Mouse (Mus musculus) ES-CJ7 (cell line): Measurements from ENCODE around the gene Rasgef1b.

Source experiments
- DNase-seq: peaks from one replicate; pipeline ENCODE4 v3.0.0; 2011; ENCODE audit warnings: low read depth, low spot score

Rasgef1b gene

GRCm38 (mm10) chr5:99296348-99296747 lies 432.5 kb downstream of the Rasgef1b start:
- no peak for DNase-seq

DNA sequence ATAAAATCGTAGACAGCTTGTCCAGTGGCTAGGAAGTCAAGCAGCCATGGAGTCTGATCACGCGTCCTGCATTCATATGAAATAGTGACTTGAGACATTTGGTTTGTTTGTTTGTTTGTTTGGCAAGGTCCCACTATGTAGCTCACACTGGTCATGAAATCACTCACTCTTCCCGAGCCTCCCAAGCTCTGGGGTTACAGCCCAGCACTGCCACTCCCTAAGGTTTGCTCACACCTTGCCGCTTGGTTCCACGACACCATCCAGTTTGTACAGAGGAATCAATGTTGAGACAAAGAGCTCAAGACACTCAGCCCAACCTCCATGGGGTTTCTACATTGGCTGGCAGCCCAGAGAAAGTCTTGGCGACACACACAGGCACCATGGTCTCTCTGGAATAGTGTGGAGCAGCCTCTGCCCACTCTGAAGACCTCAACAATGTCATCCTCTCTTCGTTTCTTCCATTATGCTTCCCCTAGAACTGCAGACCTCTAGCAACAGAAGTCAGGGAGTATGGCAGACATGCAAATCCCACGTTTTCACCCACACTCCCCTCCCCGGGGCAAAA lies 436.5 kb downstream of the Rasgef1b start:
- DNase-seq: no peak

DNA sequence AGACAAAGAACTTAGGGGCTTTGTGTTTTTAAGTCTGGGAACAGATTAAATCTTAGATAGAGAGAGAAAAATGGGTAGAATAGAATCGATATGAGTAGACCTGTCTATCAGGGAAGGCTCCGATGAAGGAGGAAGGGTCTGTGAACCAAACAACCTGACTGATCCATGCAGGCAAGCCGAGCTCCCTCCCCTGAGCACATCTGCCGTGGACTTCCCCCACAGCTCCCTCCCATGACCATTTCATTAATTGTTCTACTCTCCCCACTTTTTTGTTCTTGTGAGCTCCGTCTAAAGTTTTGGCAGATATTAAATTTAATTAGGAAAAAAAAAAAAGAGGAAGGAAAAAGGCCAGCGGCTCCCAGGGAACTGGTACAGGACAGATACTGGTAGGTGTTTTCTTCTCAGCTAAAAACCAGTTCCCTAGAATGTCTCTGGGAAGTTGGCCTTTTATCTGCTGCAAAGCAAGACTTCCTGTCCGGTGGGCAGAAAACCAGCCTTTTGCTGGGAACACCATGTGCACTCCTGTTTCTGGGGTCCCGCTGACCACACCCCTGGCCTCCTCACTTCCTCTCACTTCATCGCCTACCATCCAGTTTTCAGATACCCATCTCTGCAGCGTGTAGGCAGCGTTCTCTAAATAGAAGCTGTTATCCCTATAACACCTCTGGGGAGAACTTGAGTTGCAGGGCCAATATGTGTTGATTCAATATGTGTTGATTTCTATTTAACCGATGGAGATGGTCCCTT lies 437.6 kb downstream of the Rasgef1b start:
- no peak for DNase-seq

- peak; percentile 19 for DNase-seq
These were observed 440.6 kb downstream of the Rasgef1b start for GRCm38 (mm10) chr5:99288262-99288661.

- no peak for DNase-seq
These were observed 441.1 kb downstream of the Rasgef1b start for GRCm38 (mm10) chr5:99287647-99288185.

DNA sequence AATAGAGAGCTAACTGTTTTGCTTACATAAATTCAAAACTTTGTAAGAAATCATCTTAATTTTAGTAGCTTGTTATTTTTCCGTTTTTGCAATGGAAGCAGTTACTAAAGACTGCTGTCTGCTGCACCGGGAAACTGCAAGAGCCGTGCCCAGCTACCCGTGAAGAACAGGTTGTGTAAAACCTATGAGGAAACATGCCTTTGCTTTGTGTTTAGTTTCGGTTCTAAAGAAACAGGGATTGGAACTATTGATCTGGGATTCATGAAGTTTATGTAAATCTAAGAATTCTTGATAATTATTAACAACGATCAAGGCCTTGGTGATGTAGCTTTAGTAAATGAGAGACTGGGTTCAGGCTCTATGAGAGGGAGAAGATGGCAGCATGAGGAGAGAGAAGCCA lies 442.3 kb downstream of the Rasgef1b start:
- DNase-seq: no peak

GRCm38 (mm10) chr5:99286024-99286423 lies 442.8 kb downstream of the Rasgef1b start:
- DNase-seq: no peak

DNA sequence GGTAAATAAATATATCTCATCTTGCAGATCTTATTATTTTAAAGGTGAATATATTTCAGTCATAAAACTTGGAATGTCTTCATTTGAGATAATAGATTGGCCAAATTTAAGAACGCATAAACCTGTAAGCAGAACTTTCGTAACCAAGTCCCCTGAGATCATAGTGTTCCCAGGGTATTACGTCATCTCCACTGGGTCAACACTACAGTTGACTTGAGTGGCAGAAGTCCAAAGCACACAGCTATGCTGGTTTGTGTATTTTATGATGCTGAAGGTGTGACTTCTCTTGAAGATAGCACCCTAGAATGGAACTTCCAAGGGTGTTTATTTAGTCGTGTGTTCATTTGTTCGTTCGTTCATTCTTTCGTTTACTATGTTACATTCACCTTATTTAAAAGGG lies 444.5 kb downstream of the Rasgef1b start:
- no peak for DNase-seq

GRCm38 (mm10) chr5:99283636-99284035 lies 445.2 kb downstream of the Rasgef1b start:
- DNase-seq: no peak

GRCm38 (mm10) chr5:99280536-99280935 lies 448.3 kb downstream of the Rasgef1b start:
- no peak for DNase-seq

DNA sequence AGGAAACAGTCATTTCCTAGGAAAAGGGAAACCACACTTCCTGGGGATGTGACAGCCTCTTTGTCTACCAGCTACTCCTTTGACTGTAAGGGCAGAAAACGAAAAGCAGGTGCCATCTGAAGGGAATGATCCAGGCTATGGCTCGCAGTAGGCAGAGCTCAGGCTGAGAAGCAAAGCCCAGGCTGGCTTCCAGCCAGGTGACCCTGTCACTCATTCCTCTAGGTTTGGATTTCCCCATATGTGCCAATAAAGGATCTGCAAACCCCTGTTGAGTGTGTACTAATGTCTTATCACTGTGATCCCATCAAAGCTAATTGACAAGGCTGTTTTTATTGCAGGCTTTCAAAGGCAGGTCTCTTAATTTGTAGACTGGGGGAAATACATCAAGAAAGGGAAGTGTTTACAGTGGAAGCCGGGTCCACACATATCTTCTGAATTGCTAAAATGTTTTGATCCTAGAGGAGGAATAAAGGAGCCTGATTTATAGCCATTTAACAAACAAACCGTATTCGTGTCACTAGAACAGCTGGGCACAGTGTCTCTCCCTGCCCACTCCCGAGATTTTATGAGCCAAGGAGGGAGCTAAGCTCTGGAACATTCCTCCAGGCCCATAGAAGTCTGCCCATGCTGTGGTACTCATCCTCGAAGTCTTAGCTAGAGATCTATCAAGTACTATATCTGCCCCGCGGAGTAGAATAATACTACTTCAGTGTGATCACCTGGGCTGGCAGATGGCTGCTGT lies 449.7 kb downstream of the Rasgef1b start:
- no peak for DNase-seq

DNA sequence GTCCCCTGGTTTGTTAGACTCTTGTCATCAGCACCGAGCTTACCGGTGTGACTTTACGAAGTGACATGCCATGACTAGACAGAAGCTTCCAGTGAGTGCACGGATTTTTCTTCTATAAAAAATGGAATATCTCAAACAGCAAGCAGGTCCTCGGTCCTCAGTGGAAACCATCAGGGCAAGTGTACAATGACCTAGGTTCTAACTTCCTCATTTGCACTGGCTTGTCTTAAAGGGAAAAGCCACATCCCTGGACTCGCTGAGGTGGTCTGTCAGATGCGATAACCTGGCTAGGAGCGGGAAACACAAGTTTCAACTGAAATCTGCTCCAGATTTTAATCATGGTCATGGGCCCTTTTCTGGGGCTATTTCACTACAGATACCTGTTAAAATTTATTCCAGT lies 450.5 kb downstream of the Rasgef1b start:
- DNase-seq: no peak

DNA sequence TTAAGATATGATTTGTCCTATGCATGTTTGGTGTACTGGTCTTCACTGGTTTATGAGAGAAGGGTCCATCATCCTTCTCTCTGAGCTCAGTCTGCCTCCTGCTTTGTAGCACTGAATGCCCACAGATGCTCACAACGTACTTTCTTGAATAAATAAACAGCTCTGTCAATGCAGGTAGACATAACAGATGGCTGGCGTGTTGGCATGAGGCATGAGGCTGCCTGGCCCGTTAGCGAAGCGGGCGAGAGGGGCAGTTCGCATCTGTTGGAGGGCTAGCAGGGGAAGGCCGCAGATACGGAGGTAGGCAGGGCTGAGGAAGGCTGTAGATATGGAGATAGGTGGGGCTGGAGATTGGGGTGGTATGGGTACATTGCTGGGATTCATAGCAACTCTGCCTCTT lies 451.3 kb downstream of the Rasgef1b start:
- no peak for DNase-seq

DNA sequence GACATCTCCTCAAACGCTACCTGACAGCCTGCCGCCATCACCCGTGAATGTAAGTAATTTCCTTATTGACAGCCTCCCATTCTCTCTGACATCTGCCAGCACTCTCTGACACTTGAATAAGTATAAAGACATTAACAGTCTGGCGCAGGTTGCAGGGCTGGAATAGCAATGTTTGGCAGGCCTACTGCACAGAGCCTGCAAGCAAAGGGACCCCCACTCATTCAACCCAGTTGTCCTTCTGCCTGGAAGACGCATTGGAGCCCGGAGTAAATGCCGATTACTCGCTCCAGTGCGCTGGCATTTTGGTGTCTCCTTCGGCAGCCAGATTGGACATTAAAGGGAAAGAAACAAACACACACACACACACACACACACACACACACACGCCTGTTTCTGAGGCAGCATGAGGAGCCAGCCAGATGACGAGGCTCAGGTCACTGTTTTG lies 454.7 kb downstream of the Rasgef1b start:
- DNase-seq: no peak

- no peak for DNase-seq
These were observed 457.3 kb downstream of the Rasgef1b start for GRCm38 (mm10) chr5:99271531-99271930.

- no peak for DNase-seq
These were observed 459.7 kb downstream of the Rasgef1b start for GRCm38 (mm10) chr5:99269131-99269530.

- no peak for DNase-seq
These were observed 461.5 kb downstream of the Rasgef1b start for GRCm38 (mm10) chr5:99267338-99267737.

GRCm38 (mm10) chr5:99266301-99266700 lies 462.6 kb downstream of the Rasgef1b start:
- no peak for DNase-seq

DNA sequence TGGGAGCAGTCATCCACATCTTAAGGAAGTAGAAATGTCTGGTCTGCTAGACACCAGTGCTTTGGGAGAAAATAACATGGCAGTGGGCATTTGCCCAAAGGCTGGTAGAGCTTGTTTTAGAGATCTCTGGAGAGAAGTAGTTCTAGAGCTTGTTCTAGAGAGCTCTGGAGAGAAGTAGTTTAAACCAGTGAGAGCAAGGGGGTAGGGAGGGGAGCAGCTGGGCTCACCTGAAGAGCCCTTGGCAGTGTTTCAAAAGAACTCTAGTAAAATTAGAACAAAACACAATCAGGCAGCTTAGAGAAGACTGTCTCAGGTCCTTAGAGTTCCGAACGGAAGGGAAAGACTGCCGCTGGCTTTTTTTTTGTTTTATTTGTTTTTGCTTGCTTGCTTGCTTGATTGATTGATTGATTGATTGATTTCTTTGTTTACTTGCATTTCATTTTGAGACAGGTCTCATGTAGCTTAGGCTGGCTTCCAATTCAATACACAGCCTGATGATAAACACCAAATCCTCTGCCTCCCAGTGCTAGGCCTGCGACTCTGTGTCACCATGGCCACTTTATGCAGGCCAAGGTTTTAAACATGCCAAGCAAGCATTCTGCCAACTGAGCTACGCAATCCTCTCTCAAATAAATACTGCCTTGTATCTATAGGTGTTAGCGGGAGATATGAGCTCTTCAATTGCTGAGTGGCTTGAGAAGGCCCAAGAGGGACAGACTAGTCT lies 466.5 kb downstream of the Rasgef1b start:
- DNase-seq: no peak

DNA sequence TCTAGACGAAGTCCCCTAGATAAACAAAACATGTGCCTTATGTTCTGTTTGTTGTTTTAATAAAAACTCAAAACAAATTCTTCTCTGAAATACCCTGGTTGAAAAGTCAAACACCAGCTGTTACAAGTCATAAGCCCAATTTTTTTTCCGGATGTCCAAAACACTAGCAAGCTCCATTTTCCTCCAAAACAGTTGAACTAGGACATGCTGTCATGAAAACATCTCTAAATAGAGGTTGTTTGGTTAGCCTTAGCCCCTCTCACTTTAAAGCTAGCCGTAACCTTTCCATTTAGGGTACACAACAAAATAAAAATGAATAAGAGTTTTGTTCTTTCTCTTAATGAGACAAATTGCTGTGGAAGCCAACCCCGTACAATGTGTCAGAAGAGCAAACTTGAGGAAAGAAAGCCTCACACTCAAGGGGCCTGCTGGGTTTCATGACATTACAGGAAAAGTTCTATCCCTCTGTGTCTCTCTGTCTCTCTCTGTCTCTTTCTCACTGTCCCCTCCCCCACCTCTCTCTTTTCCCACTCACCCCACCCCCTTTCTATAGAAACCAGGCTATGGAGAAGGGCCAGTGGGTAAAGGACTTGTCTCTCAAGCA lies 467.6 kb downstream of the Rasgef1b start:
- no peak for DNase-seq

DNA sequence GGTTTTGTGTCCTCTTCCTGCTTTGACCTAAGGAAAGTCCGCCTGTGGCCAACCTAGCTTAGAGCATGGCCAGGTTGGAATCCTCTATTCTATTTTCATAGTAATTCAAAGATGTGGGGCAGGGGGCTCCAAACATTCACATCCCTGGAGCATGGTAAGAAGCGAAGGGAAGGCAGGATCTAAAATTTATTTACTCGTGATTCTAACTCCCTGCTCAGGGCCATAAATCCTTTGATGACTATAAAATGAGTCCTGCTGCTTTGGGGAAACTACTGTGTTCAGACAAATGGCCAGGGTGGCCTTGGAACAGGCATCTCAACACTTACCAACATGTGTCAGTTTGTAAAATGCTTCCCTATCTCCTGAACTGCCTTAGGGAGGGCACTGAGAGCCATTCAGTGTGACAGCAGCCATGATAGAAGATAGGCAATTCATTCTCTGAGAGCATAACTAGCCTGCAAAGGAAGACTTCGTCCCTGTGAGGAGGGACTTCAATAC lies 470.8 kb downstream of the Rasgef1b start:
- no peak for DNase-seq
